Mouse (Mus musculus): ENCODE measurements around the gene Rpl10. TPM values are rescaled to one million over a fixed set of nuclear protein-coding genes. Genes with fewer than 3 reads are reported as not detected.
A peak's percentile ranks its signal among the peaks of the same experiment; 100 is the strongest.

The Rpl10 gene
- polyA plus RNA-seq, 1 experiment from 2014 or later = 801 TPM

GRCm38 (mm10) chrX:74283092-74283437, 12.5 kb downstream of the Rpl10 start:
- Histone ChIP-seq H3K27ac (replicated peaks) (peak overlapping the region; percentile 84), H3K9me3 (replicated peaks) (no peaks in the 10 kb centered on the region), H3K4me3 (peak overlapping the region; percentile 64), H3K36me3 (peaks cover 7% of the 10 kb centered on the region), H3K4me1 (peaks cover 20% of the 10 kb centered on the region), H3K27me3 (ENCODE audit: low read depth, poor library complexity, severe bottlenecking) (no peaks in the 10 kb centered on the region)
- DNase-seq (ENCODE audit: low spot score) = no peak
- WGBS = 44% methylated on average over 5 of the region's 5 CpGs

- DNase-seq (ENCODE audit: low spot score) = no peak
- Histone ChIP-seq H3K36me3 (peaks cover 18% of the 10 kb centered on the region), H3K4me1 (peaks cover 5% of the 10 kb centered on the region), H3K27me3 (ENCODE audit: low read depth, poor library complexity, severe bottlenecking) (no peaks in the 10 kb centered on the region), H3K27ac (replicated peaks) (no peak overlapping the region), H3K9me3 (replicated peaks) (no peaks in the 10 kb centered on the region), H3K4me3 (no peak overlapping the region)
- 76% methylated on average over 4 of the region's 4 CpGs for WGBS
Measured at GRCm38 (mm10) chrX:74293431-74293830, 22.8 kb downstream of the Rpl10 start.

- H3K27ac ChIP-seq (replicated peaks) = peak within 1 kb of the TSS; percentile 83
- peaks cover 5% of the 10 kb centered on the region for H3K4me1 ChIP-seq
- H3K36me3 ChIP-seq = peaks cover 32% of the 10 kb centered on the region
- WGBS = 18% methylated on average over 37 of the region's 37 CpGs
- no peaks in the 10 kb centered on the region for H3K9me3 ChIP-seq (replicated peaks)
- H3K27me3 ChIP-seq (ENCODE audit: low read depth, poor library complexity, severe bottlenecking) = no peaks in the 10 kb centered on the region
- peak; percentile 89 for DNase-seq (ENCODE audit: low spot score)
- H3K4me3 ChIP-seq = peak within 1 kb of the TSS; percentile 70
Measured at GRCm38 (mm10) chrX:74296538-74297448, 26.2 kb downstream of the Rpl10 start, which contains the start of gene Atp6ap1. Atp6ap1 (plus strand) TSS chrX:74297097.

- no peak for DNase-seq (ENCODE audit: low spot score)
- 84% methylated on average over 1 of the region's 1 CpGs for WGBS
- Histone ChIP-seq H3K4me1 (peaks cover 5% of the 10 kb centered on the region), H3K36me3 (peaks cover 48% of the 10 kb centered on the region), H3K27ac (replicated peaks) (no peak overlapping the region), H3K4me3 (no peak overlapping the region), H3K27me3 (ENCODE audit: low read depth, poor library complexity, severe bottlenecking) (no peaks in the 10 kb centered on the region), H3K9me3 (replicated peaks) (no peaks in the 10 kb centered on the region)
Measured at GRCm38 (mm10) chrX:74298348-74298747, 27.7 kb downstream of the Rpl10 start.

GRCm38 (mm10) chrX:74299721-74300120, 29.1 kb downstream of the Rpl10 start:
- 89% methylated on average over 3 of the region's 3 CpGs for WGBS
- Histone ChIP-seq H3K27ac (replicated peaks) (no peak overlapping the region), H3K27me3 (ENCODE audit: low read depth, poor library complexity, severe bottlenecking) (no peaks in the 10 kb centered on the region), H3K4me1 (peaks cover 5% of the 10 kb centered on the region), H3K4me3 (no peak overlapping the region), H3K36me3 (peaks cover 57% of the 10 kb centered on the region), H3K9me3 (replicated peaks) (no peaks in the 10 kb centered on the region; the same call in 1 of the 2 replicates)
- DNase-seq (ENCODE audit: low spot score) = no peak

GRCm38 (mm10) chrX:74304867-74305700, 34.5 kb downstream of the Rpl10 start, which contains the start of gene Gdi1:
Gdi1 (plus strand) TSS chrX:74304998.
- Histone ChIP-seq H3K9me3 (replicated peaks) (peaks cover 3% of the 10 kb centered on the region; the same call in 1 of the 2 replicates), H3K4me1 (peaks cover 11% of the 10 kb centered on the region), H3K4me3 (peak within 1 kb of the TSS; percentile 70), H3K27me3 (ENCODE audit: low read depth, poor library complexity, severe bottlenecking) (no peaks in the 10 kb centered on the region), H3K27ac (replicated peaks) (peak within 1 kb of the TSS; percentile 94), H3K36me3 (peaks cover 82% of the 10 kb centered on the region)
- 22% methylated on average over 41 of the region's 41 CpGs for WGBS
- DNase-seq (ENCODE audit: low spot score) = peak; percentile 79

- H3K9me3 ChIP-seq (replicated peaks) = 0 out of 2 replicates have a peak, but pooled peaks cover 3% of the 10 kb centered on the region
- 13% methylated on average over 59 of the region's 59 CpGs for WGBS
- peak; percentile 84 for DNase-seq (ENCODE audit: low spot score)
- H3K36me3 ChIP-seq = peaks cover 57% of the 10 kb centered on the region
- peak within 1 kb of the TSS; percentile 87 for H3K27ac ChIP-seq (replicated peaks)
- H3K27me3 ChIP-seq (ENCODE audit: low read depth, poor library complexity, severe bottlenecking) = no peaks in the 10 kb centered on the region
- peak within 1 kb of the TSS; percentile 68 for H3K4me3 ChIP-seq
- peaks cover 14% of the 10 kb centered on the region for H3K4me1 ChIP-seq
Measured at GRCm38 (mm10) chrX:74312540-74313464, 42.2 kb downstream of the Rpl10 start, which contains the start of gene Fam50a. Fam50a (plus strand) TSS chrX:74313033.

Small RNAs within 50 kb of the gene (microRNA-seq; reads per million reads assigned to microRNA genes)
- gene Mir7091 (not detected), gene Mir7092 (not detected)

Other genes with a start within 250 kb of the Rpl10 start
- 56.0 and 57.3 TPM in 2 replicates for gene Irak1, start 246.9 kb upstream of the Rpl10 start, polyA plus RNA-seq (2016; fragmentation: Nextera tagmentation; extraction: Ambion mirVana)
- not detected in 2 replicates for gene Opn1mw, start 143.3 kb upstream of the Rpl10 start, polyA plus RNA-seq (2016; fragmentation: Nextera tagmentation; extraction: Ambion mirVana)
- 15.7 and 16.0 TPM in 2 replicates for gene Mecp2, start 135.4 kb upstream of the Rpl10 start, polyA plus RNA-seq (2016; fragmentation: Nextera tagmentation; extraction: Ambion mirVana)
- gene Tex28, start 103.0 kb upstream of the Rpl10 start, polyA plus RNA-seq (2016; fragmentation: Nextera tagmentation; extraction: Ambion mirVana) = not detected in 2 replicates
- not detected in 2 replicates for gene Tktl1, start 93.6 kb upstream of the Rpl10 start, polyA plus RNA-seq (2016; fragmentation: Nextera tagmentation; extraction: Ambion mirVana)
- gene Flna, start 21.0 kb upstream of the Rpl10 start, polyA plus RNA-seq (2016; fragmentation: Nextera tagmentation; extraction: Ambion mirVana) = 223 and 243 TPM in 2 replicates
- 18.5 and 20.1 TPM in 2 replicates for gene Emd, start 16.1 kb upstream of the Rpl10 start, polyA plus RNA-seq (2016; fragmentation: Nextera tagmentation; extraction: Ambion mirVana)
- 75.7 and 77.9 TPM in 2 replicates for gene Taz, start 11.1 kb downstream of the Rpl10 start, polyA plus RNA-seq (2016; fragmentation: Nextera tagmentation; extraction: Ambion mirVana)
- gene Dnase1l1, start 11.5 kb downstream of the Rpl10 start, polyA plus RNA-seq (2016; fragmentation: Nextera tagmentation; extraction: Ambion mirVana) = 3.7 and 4.1 TPM in 2 replicates
- gene Atp6ap1, start 26.3 kb downstream of the Rpl10 start, polyA plus RNA-seq (2016; fragmentation: Nextera tagmentation; extraction: Ambion mirVana) = 89.8 and 111 TPM in 2 replicates
- gene Gdi1, start 34.2 kb downstream of the Rpl10 start, polyA plus RNA-seq (2016; fragmentation: Nextera tagmentation; extraction: Ambion mirVana) = 310 and 448 TPM in 2 replicates
- gene Fam50a, start 42.2 kb downstream of the Rpl10 start, polyA plus RNA-seq (2016; fragmentation: Nextera tagmentation; extraction: Ambion mirVana) = 66.8 and 67.5 TPM in 2 replicates
- gene Plxna3, start 58.3 kb downstream of the Rpl10 start, polyA plus RNA-seq (2016; fragmentation: Nextera tagmentation; extraction: Ambion mirVana) = 15.7 and 24.3 TPM in 2 replicates
- 118 and 122 TPM in 2 replicates for gene Lage3, start 82.8 kb downstream of the Rpl10 start, polyA plus RNA-seq (2016; fragmentation: Nextera tagmentation; extraction: Ambion mirVana)
- gene Ubl4a, start 102.4 kb downstream of the Rpl10 start, polyA plus RNA-seq (2016; fragmentation: Nextera tagmentation; extraction: Ambion mirVana) = 74.8 and 75.4 TPM in 2 replicates
- 10.9 and 11.3 TPM in 2 replicates for gene Slc10a3, start 102.5 kb downstream of the Rpl10 start, polyA plus RNA-seq (2016; fragmentation: Nextera tagmentation; extraction: Ambion mirVana)
- 27.0 and 31.3 TPM in 2 replicates for gene Fam3a, start 122.5 kb downstream of the Rpl10 start, polyA plus RNA-seq (2016; fragmentation: Nextera tagmentation; extraction: Ambion mirVana)
- 20.9 and 23.3 TPM in 2 replicates for gene Ikbkg, start 122.5 kb downstream of the Rpl10 start, polyA plus RNA-seq (2016; fragmentation: Nextera tagmentation; extraction: Ambion mirVana)
- 54.6 and 61.5 TPM in 2 replicates for gene G6pdx, start 158.4 kb downstream of the Rpl10 start, polyA plus RNA-seq (2016; fragmentation: Nextera tagmentation; extraction: Ambion mirVana)
- gene Gm6880, start 210.6 kb downstream of the Rpl10 start, polyA plus RNA-seq (2016; fragmentation: Nextera tagmentation; extraction: Ambion mirVana) = not detected in 2 replicates